Mouse (Mus musculus) heart, adult 11 months (tissue): Measurements from ENCODE around the gene March6.

Source experiments
- DNase-seq: peaks from one replicate; pipeline ENCODE4 v3.0.0; 2022

March6 gene

DNA sequence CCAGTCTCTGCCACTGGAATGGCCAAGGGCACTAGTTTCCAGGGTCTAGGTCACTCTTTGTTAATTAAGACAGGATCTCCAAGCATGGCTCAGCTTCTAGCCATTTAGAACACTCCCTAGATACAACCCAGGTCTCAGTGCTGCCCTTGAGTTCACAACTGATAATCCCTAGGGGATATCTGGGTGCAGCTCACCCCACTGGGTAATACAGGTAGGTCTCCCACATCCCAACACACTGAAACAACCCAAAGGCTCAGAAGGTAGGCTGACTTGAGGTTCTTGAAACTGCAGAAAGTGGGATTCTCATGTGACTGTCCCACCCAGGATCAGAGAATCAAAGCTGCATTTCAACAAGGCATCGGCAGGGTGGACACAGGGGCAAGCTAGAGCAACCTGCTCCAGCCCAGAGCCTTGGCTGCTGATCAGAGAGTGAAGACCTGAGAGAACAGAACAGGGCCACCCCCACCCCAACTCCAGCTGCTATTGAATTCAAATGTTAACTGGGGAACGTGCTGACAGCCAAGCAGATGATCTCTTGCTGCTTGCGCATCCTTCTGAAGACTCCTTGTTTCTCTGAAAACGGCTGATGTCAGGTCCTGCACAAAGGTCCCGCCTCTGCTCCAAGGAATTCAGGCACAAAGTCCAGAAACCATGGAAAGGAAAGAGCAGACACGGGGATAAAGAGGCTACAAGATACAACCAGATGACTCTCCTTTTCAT lies 116.5 kb downstream of the March6 start:
- no peak for DNase-seq

DNA sequence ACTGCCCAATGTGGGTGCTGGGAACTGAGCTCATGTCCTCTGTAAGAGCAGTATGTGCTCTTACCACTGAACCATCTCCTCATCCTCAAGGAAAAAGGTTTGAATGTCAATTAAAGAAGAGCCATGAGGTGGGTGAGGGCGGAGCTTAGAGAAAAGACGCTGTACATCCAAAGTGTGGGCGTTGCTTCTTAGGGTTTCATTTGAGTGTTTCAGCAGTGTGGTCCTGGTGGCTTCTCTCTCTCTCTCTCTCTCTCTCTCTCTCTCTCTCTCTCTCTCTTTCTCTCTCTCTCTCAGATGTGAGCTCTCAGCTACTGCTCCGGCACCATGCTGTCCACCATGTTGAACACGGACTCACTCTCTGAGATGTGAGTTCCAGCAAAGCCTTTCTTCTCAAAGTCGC lies 117.2 kb downstream of the March6 start:
- no peak for DNase-seq

DNA sequence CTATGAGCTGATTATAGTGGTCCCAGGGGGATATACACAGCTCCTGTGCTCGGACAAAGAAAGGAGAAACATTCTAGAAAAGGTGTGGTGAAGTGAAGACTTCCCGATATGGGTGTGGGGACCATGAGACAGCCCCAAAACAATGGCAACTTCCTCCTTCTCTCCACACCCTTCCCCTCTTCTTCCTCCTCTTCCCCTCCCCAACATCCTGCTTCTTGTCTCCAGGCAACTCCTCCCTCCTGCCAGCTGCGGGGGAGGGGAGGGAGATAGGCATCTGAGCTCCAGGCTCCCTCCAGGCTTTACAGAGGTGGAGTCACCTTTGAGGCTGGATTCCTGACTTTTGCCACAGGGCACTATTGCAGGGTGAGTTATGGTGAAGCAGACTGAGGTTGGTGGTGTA lies 117.9 kb downstream of the March6 start:
- DNase-seq: peak; percentile 98

DNA sequence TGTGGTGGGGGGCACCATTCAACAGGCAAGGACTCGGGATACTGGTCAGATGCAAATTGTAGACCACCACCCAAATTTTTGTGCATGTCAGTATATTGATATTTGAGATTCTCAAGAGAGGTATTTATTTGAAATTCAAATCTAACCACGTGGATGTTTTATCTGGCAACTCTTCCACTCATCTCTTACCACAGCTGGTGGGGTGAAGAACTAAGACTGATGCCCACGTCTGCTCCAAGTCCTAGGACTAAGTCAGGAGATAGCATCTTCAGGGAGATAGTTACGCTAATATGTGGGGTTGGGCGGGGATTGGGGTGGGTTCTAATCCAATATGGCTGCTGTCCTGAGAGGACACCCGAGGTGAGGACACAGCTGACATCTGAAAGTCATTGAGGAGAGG lies 118.4 kb downstream of the March6 start:
- DNase-seq: no peak

DNA sequence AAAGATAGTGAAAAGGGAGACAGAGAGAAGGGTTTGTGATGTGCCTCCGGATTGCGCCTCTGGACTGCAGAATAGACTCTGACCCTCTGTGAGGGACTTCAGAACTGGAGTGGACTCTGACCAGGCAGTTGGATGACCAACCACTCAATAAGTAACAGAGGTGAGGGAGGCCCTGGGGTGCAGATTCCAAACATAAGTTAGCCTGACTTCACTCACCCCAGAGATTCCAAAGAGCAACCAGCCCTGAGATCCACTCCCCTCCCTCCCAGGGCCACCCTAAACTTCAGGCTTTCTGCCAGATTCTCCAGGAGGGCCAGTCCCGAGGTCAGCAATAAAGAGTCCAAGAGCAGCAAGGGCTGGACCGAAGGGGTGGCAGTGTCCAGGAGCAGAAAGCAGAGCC lies 123.4 kb downstream of the March6 start:
- peak; percentile 87 for DNase-seq

DNA sequence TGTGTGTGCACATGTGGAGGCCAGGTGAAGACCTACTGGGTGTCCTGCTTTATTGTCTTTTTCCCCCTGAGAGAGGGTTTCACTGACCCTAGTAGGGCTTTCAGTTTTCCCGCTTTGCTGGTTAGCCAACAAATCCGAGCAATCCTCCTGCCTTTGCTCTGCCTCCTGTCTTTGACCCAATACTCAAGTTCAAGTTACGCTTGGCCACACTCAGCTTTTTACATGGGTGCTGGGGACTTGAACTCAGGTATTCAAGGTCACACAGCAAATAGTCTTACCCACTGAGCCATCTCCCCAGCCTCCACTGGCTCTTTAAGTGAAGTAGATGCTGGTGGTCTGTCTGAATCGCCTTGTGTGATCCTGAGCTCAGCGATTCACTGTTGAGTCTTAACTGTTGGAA lies 124.0 kb downstream of the March6 start:
- DNase-seq: peak; percentile 53
